18 mouse cellular contexts compared by ENCODE assay signal in genomic region chr12:87212844-87213606, GRCm38 (mm10). TPM values are rescaled to one million over a fixed set of nuclear protein-coding genes. Genes with fewer than 3 reads are reported as not detected.
"Had no signal": no experiment of that assay in that cellular context is flagged by ENCODE, and none has a peak within 500 bp of the region (broad histone marks: within the 10 kb centered on the region; RNA-seq: fewer than 3 reads in every experiment).

No protein-coding gene starts in this region.

- H3K27ac ChIP-seq: lung, embryonic 15.5 days; macrophage; midbrain, embryonic 13.5 days; midbrain, embryonic 15.5 days; neural tube, embryonic 12.5 days; stomach, embryonic 15.5 days had no signal

- H3K4me1 ChIP-seq: lung, embryonic 15.5 days; midbrain, embryonic 13.5 days; midbrain, embryonic 15.5 days; neural tube, embryonic 12.5 days; stomach, embryonic 15.5 days had no signal

- H3K36me3 ChIP-seq: lung, embryonic 15.5 days; midbrain, embryonic 13.5 days; midbrain, embryonic 15.5 days; neural tube, embryonic 12.5 days; stomach, embryonic 15.5 days had no signal

- H3K9me3 ChIP-seq: lung, embryonic 15.5 days; megakaryocyte, embryonic 14.5 days; midbrain, embryonic 13.5 days; midbrain, embryonic 15.5 days; neural tube, embryonic 12.5 days; stomach, embryonic 15.5 days had no signal

- H3K4me3 ChIP-seq: lung, embryonic 15.5 days; megakaryocyte, embryonic 14.5 days; midbrain, embryonic 13.5 days; midbrain, embryonic 15.5 days; neural tube, embryonic 12.5 days; stomach, embryonic 15.5 days had no signal

- H3K9ac ChIP-seq: liver, postnatal 0 days; lung, embryonic 15.5 days; midbrain, embryonic 13.5 days; midbrain, embryonic 15.5 days; neural tube, embryonic 12.5 days; stomach, embryonic 15.5 days had no signal

- ATAC-seq: liver, postnatal 0 days; lung, postnatal 0 days; midbrain, embryonic 13.5 days; midbrain, embryonic 15.5 days had no signal

- H3K27me3 ChIP-seq: lung, embryonic 15.5 days; megakaryocyte, embryonic 14.5 days; midbrain, embryonic 13.5 days; midbrain, embryonic 15.5 days; neural tube, embryonic 12.5 days; stomach, embryonic 15.5 days had no signal

- H3K4me2 ChIP-seq: lung, embryonic 15.5 days; midbrain, embryonic 11.5 days; midbrain, embryonic 13.5 days; midbrain, embryonic 15.5 days; neural tube, embryonic 12.5 days; stomach, embryonic 15.5 days had no signal

- DNase-seq: liver, postnatal 0 days; lung, adult 2 months; lung, postnatal 14 days; lung, postnatal 36 days; right cerebral cortex, postnatal 14 days; thymus, adult 2 months; thymus, postnatal 25 days; thymus, postnatal 4 days had no signal

RNA-seq across cellular contexts. Expression of gene Samd15, which starts 13.5 kb away (rescaled TPM):
- total RNA-seq: monocyte, adult 5-6 weeks had no signal
- polyA plus RNA-seq: lung, adult 2 months had no signal
